7 mouse cellular contexts compared by ENCODE assay signal in genomic region chr6:88113139-88113538, GRCm38 (mm10). TPM values are rescaled to one million over a fixed set of nuclear protein-coding genes. Genes with fewer than 3 reads are reported as not detected.
DNase-seq lines count a peak whose midpoint lies in the region; ATAC-seq lines count a peak whose summit lies in the region.

No protein-coding gene starts in this region.

- H3K27ac ChIP-seq in forebrain, embryonic 12.5 days, result no peak overlapping the region
- H3K27ac ChIP-seq in hindbrain, embryonic 13.5 days, result no peak overlapping the region

- 29% methylated on average over 7 of the region's 7 CpGs for WGBS in forebrain, embryonic 12.5 days
- WGBS in hindbrain, embryonic 13.5 days, result 27% methylated on average over 7 of the region's 7 CpGs

- H3K4me3 ChIP-seq in forebrain, embryonic 12.5 days (replicated peaks), result no peak overlapping the region
- no peak overlapping the region for H3K4me3 ChIP-seq in hindbrain, embryonic 13.5 days

- ATAC-seq in forebrain, embryonic 12.5 days (ENCODE audit: low FRiP score), result peak; percentile 72; the same call in 1 of the 2 replicates
- ATAC-seq in hindbrain, embryonic 13.5 days (ENCODE audit: low FRiP score), result peak; percentile 76
- peak; percentile 62 for ATAC-seq in megakaryocyte, adult 5-6 weeks (ENCODE audit: poor library complexity, severe bottlenecking)

- no peak overlapping the region for H3K4me2 ChIP-seq in forebrain, embryonic 12.5 days
- H3K4me2 ChIP-seq in hindbrain, embryonic 13.5 days, result no peak overlapping the region

- 0 out of 2 replicates have a peak overlapping the region, but pooled peaks have one; percentile 17 for H3K9ac ChIP-seq in forebrain, embryonic 12.5 days
- no peak overlapping the region; the same call in 1 of the 2 replicates for H3K9ac ChIP-seq in hindbrain, embryonic 13.5 days

- no peaks in the 10 kb centered on the region for H3K9me3 ChIP-seq in forebrain, embryonic 12.5 days
- H3K9me3 ChIP-seq in hindbrain, embryonic 13.5 days, result no peaks in the 10 kb centered on the region

- H3K4me1 ChIP-seq in forebrain, embryonic 12.5 days, result peaks cover 7% of the 10 kb centered on the region
- peaks cover 16% of the 10 kb centered on the region for H3K4me1 ChIP-seq in hindbrain, embryonic 13.5 days (replicated peaks)

- H3K36me3 ChIP-seq in forebrain, embryonic 12.5 days (replicated peaks), result no peaks in the 10 kb centered on the region
- H3K36me3 ChIP-seq in hindbrain, embryonic 13.5 days, result no peaks in the 10 kb centered on the region

- DNase-seq in NIH3T3 (ENCODE audit: low read depth), result peak; percentile 89
- peak; percentile 68 for DNase-seq in c-Kit-positive CD71-positive TER-119-positive erythroid progenitor cells, embryonic 14.5 days (ENCODE audit: low spot score)
- peak; percentile 49 to 55 for DNase-seq in layer of hippocampus, postnatal 36 days
- peak; percentile 31 for DNase-seq in right cerebral cortex, postnatal 25 days

- H3K27me3 ChIP-seq in forebrain, embryonic 12.5 days, result peaks cover 3% of the 10 kb centered on the region; the same call in 1 of the 2 replicates
- no peaks in the 10 kb centered on the region; the same call in 1 of the 2 replicates for H3K27me3 ChIP-seq in hindbrain, embryonic 13.5 days

RNA-seq across cellular contexts. Expression of gene Rpn1, which starts 28.9 kb away (rescaled TPM):
- 238 and 258 TPM in 2 replicates for polyA plus RNA-seq in forebrain, embryonic 12.5 days (2016; fragmentation: Nextera tagmentation; extraction: Ambion mirVana)
- polyA plus RNA-seq in hindbrain, embryonic 13.5 days (2015; fragmentation: Nextera tagmentation; extraction: Ambion mirVana), result 284 and 286 TPM in 2 replicates
- 100 to 1,000 TPM; 185 to 192 TPM for total RNA-seq in layer of hippocampus, postnatal 36 days (2021)
- total RNA-seq in megakaryocyte, adult 5-6 weeks (2015), result 56.6 and 67.2 TPM in 2 replicates
- total RNA-seq in megakaryocyte, adult 5-6 weeks (2017), result 130 and 142 TPM in 2 replicates

Comparison
In these comparisons a context has a peak if more than half of its experiments do, and no peak if none do; other contexts are left out.
1. DNase-seq: peak in every context shown above with its lines; median percentile 89 in NIH3T3; 68 in c-Kit-positive CD71-positive TER-119-positive erythroid progenitor cells, embryonic 14.5 days; 52 in layer of hippocampus, postnatal 36 days; 31 in right cerebral cortex, postnatal 25 days.